Mouse (Mus musculus): ENCODE measurements at regions not wholly inside any gene's neighbourhood (a gene's known extent, or its start where the extent isn't known, plus 50 kb on each side); places are given as distances from the start of the nearest gene placed in this dataset.
A peak's percentile ranks its signal among the peaks of the same experiment; 100 is the strongest.

DNA sequence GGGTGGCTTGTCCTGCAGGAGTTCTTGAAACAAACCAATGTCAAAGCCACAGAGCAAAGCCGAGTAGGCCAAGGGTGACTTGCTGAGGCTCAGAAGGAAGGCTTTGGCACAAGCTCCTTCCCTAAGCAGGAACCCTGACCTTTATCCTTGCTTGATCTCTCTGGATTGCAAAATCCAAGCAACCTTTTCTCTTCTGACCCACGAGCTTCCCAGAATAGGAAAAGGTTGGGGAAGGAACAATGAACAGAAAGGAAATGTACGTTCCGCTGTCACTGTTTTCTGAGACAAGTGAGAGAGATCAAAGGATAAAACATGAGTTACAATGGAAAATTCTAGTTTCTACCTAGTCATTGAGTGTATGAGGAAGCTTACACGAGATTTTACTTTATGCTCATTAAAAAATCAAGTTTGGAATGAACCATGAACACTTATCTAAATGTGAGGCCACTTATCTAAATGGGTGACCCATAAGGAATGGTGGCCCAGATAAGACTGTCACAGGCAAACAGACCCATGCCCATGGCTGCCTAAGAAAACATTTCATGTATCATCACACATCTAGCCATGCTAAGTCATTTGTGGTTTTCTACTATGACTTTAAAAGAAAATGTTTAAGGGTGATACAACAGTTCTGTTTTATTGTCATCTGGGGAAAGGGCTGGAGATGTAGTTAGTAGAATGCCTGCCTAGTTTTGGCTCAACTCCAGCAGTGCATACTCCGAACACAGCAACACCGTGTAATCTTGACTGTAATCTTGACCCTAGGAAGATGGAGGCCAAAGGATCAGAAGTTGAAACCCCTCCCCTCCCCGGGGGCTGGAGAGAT lies 80.7 kb upstream of the Tbl1xr1 start:
- Histone ChIP-seq H3K27ac (ENCODE audit: insufficient read depth, low read depth) (no peak overlapping the region), H3K4me2 (ENCODE audit: insufficient read depth, low read depth, poor library complexity, severe bottlenecking) (no peak overlapping the region), H3K4me1 (ENCODE audit: control insufficient read depth in 1 of 2, insufficient read depth in 2 of 2) (peaks cover 2 to 22% of the 10 kb centered on the region in 2 experiments; a peak in 3 of 4 replicates), H3K27me3 (replicated peaks) (no peaks in the 10 kb centered on the region), H3K9ac (ENCODE audit: insufficient read depth, low read depth) (no peak overlapping the region), H3K36me3 (replicated peaks in 1 of 2; ENCODE audit: control insufficient read depth in 1 of 2, insufficient read depth in 1 of 2, low read length in 1 of 2) (no peaks in the 10 kb centered on the region), H3K4me3 (replicated peaks in 1 of 3; ENCODE audit: low read depth in 2 of 3, low read length in 2 of 3, poor library complexity in 1 of 3) (no peak overlapping the region), H3K9me3 (replicated peaks; ENCODE audit: low read length) (peaks cover 3% of the 10 kb centered on the region), H3K79me2 (replicated peaks; ENCODE audit: control insufficient read depth, extremely low read depth, insufficient read depth, poor library complexity, severe bottlenecking) (no peaks in the 10 kb centered on the region)
- no peak for DNase-seq (ENCODE audit: extremely low read depth)
- dilution Hi-C loops (cut with MboI; ENCODE audit: extremely low pct_ligation_motif_present, extremely low pct_unique_long_range_greater_than_20kb, low sequenced_read_pairs): no loop called here
- in situ Hi-C loops (cut with MboI; ENCODE audit: low pct_ligation_motif_present, low pct_unique_long_range_greater_than_20kb, low sequenced_read_pairs): no loop called here
- TF ChIP-seq EP300 (IDR thresholded peaks at IDR 0.05; ENCODE audit: low read length) (peak; percentile 30; the same call in 1 of the 2 replicates), MAFK (IDR thresholded peaks at IDR 0.05; ENCODE audit: insufficient replicate concordance, low read length) (no peak)

- in situ Hi-C loops (cut with MboI; ENCODE audit: low pct_ligation_motif_present, low pct_unique_long_range_greater_than_20kb, low sequenced_read_pairs): no loop called here
- H3K27me3 ChIP-seq (replicated peaks): no peaks in the 10 kb centered on the region
Measured at GRCm38 (mm10) chr3:21997387-21997786, 79.1 kb upstream of the Tbl1xr1 start.

DNA sequence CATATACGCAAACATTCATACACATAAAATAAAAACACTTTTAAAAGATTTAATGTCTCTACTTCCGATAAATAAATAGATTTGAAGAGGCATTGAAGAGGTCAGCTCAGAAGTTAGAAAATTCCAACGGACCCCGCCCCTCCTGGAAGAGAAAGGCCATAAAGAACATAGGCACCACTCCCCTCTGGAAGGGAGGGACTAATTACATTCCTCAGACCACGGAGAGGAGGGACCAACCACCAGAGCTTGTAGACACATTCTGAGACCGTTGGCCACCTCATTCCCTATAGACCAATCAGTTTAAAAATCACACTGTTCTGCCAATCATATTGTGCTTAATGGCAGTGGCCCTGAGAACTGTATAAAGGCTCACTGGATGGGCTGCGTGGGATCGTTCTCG lies 71.0 kb upstream of the Tbl1xr1 start:
- Histone ChIP-seq H3K36me3 (replicated peaks in 1 of 2; ENCODE audit: control insufficient read depth in 1 of 2, insufficient read depth in 1 of 2, low read length in 1 of 2) (no peaks in the 10 kb centered on the region), H3K9me3 (replicated peaks; ENCODE audit: low read length) (no peaks in the 10 kb centered on the region), H3K27me3 (replicated peaks) (no peaks in the 10 kb centered on the region), H3K9ac (ENCODE audit: insufficient read depth, low read depth) (no peak overlapping the region), H3K4me3 (replicated peaks in 1 of 3; ENCODE audit: low read depth in 2 of 3, low read length in 2 of 3, poor library complexity in 1 of 3) (no peak overlapping the region), H3K79me2 (replicated peaks; ENCODE audit: control insufficient read depth, extremely low read depth, insufficient read depth, poor library complexity, severe bottlenecking) (no peaks in the 10 kb centered on the region), H3K4me2 (ENCODE audit: insufficient read depth, low read depth, poor library complexity, severe bottlenecking) (no peak overlapping the region), H3K4me1 (ENCODE audit: control insufficient read depth in 1 of 2, insufficient read depth in 2 of 2) (0 out of 4 replicates have a peak, but pooled peaks cover 0 to 4% of the 10 kb centered on the region in 2 experiments), H3K27ac (ENCODE audit: insufficient read depth, low read depth) (no peak overlapping the region)
- in situ Hi-C loops (cut with MboI; ENCODE audit: low pct_ligation_motif_present, low pct_unique_long_range_greater_than_20kb, low sequenced_read_pairs): no loop called here
- dilution Hi-C loops (cut with MboI; ENCODE audit: extremely low pct_ligation_motif_present, extremely low pct_unique_long_range_greater_than_20kb, low sequenced_read_pairs): no loop called here
- no peak for DNase-seq (ENCODE audit: extremely low read depth)
- TF ChIP-seq ZC3H11A (IDR thresholded peaks at IDR 0.05; ENCODE audit: low read depth, low read length) (no peak), CHD1 (IDR thresholded peaks at IDR 0.05; ENCODE audit: low read depth, low read length) (no peak), BHLHE40 (IDR thresholded peaks at IDR 0.05; ENCODE audit: low read depth, low read length) (no peak), RCOR1 (conservative IDR thresholded peaks at IDR 0.05; ENCODE audit: low read depth, low read length) (no peak), ZNF384 (IDR thresholded peaks at IDR 0.05; ENCODE audit: low read depth, low read length) (no peak), HCFC1 (IDR thresholded peaks at IDR 0.05; ENCODE audit: low read depth, low read length) (no peak), IRF4 (IDR thresholded peaks at IDR 0.05; ENCODE audit: low read depth, low read length) (no peak), MAX (IDR thresholded peaks at IDR 0.05; ENCODE audit: low read length) (no peak), RAD21 (IDR thresholded peaks at IDR 0.05; ENCODE audit: low read depth, low read length) (no peak), ELF1 (IDR thresholded peaks at IDR 0.05; ENCODE audit: low read depth, low read length) (no peak), MAFK (IDR thresholded peaks at IDR 0.05; ENCODE audit: insufficient replicate concordance, low read length) (no peak), MXI1 (IDR thresholded peaks at IDR 0.05; ENCODE audit: low read depth, low read length) (no peak), EP300 (IDR thresholded peaks at IDR 0.05; ENCODE audit: low read length) (no peak), TCF12 (IDR thresholded peaks at IDR 0.05; ENCODE audit: low read depth, low read length) (no peak), USF1 (IDR thresholded peaks at IDR 0.05; ENCODE audit: low read depth, low read length) (no peak), NRF1 (IDR thresholded peaks at IDR 0.05; ENCODE audit: low read depth, low read length) (no peak), SMC3 (IDR thresholded peaks at IDR 0.05; ENCODE audit: low read depth, low read length) (no peak), ZKSCAN1 (IDR thresholded peaks at IDR 0.05; ENCODE audit: borderline replicate concordance, low read depth, low read length) (no peak), ZMIZ1 (IDR thresholded peaks at IDR 0.05; ENCODE audit: low read depth, low read length) (no peak), NELFE (IDR thresholded peaks at IDR 0.05; ENCODE audit: low read depth, low read length) (no peak)

More at GRCm38 (mm10) chr3:21997387-21997786, 79.1 kb upstream of the Tbl1xr1 start:
- no peak for DNase-seq (ENCODE audit: extremely low read depth)
- Histone ChIP-seq H3K4me1 (ENCODE audit: control insufficient read depth in 1 of 2, insufficient read depth in 2 of 2) (peaks cover 0 to 6% of the 10 kb centered on the region in 2 experiments; a peak in 1 of 4 replicates), H3K79me2 (replicated peaks; ENCODE audit: control insufficient read depth, extremely low read depth, insufficient read depth, poor library complexity, severe bottlenecking) (no peaks in the 10 kb centered on the region), H3K9ac (ENCODE audit: insufficient read depth, low read depth) (no peak overlapping the region), H3K4me2 (ENCODE audit: insufficient read depth, low read depth, poor library complexity, severe bottlenecking) (no peak overlapping the region), H3K36me3 (replicated peaks in 1 of 2; ENCODE audit: control insufficient read depth in 1 of 2, insufficient read depth in 1 of 2, low read length in 1 of 2) (no peaks in the 10 kb centered on the region), H3K27ac (ENCODE audit: insufficient read depth, low read depth) (no peak overlapping the region), H3K9me3 (replicated peaks; ENCODE audit: low read length) (peaks cover 3% of the 10 kb centered on the region), H3K4me3 (replicated peaks in 1 of 3; ENCODE audit: low read depth in 2 of 3, low read length in 2 of 3, poor library complexity in 1 of 3) (no peak overlapping the region)
- TF ChIP-seq USF1 (IDR thresholded peaks at IDR 0.05; ENCODE audit: low read depth, low read length) (no peak), ELF1 (IDR thresholded peaks at IDR 0.05; ENCODE audit: low read depth, low read length) (no peak), JUN (IDR thresholded peaks at IDR 0.05; ENCODE audit: insufficient read depth, low read depth, low read length) (no peak), CHD1 (IDR thresholded peaks at IDR 0.05; ENCODE audit: low read depth, low read length) (no peak)
- dilution Hi-C loops (cut with MboI; ENCODE audit: extremely low pct_ligation_motif_present, extremely low pct_unique_long_range_greater_than_20kb, low sequenced_read_pairs): no loop called here

Data from CH12.LX (cell line).